Mouse (Mus musculus): ENCODE data around the gene Dock2. TPM values are rescaled to one million over a fixed set of nuclear protein-coding genes. Genes with fewer than 3 reads are reported as not detected.
"Not testable (repeated sequence)": the region's sequence is repeated elsewhere in the genome, so short reads cannot be mapped to it uniquely, and the experiment has no call there.

Dock2 gene
- polyA plus RNA-seq, 1 experiment: 2.1 TPM

DNA sequence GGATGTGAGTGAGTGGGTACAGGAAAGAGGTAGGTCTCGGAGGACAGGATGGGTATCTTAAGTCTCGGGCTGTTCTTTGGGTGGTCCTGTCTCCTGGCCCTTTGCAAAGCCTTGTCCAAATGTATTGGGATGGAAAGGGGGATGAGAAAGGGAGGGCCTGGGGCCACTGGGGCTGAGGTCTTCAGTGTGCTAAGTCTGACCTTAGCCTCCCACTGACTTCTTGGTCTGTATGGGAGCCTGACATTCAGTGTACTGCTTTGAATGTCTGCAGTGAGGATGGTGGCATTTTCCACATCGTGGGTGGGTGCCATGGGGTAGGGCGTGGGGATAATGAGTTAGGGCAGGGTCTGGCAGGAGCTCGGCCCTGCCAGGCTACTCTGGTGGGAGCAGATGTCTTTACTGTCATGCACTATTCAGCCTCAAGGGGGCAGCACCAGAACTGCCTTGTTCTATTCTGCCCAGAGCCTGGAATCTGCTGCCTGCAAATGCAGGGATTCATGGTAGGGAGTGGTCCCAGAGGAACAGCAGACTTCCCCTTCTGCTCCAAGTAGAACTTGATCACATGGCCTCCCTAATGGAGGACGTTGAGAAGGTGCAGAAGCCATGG lies 554.8 kb downstream of the Dock2 start:
- DNase-seq (ENCODE audit: extremely low spot score in 1 of 2, low spot score in 1 of 2): peak; percentile 44 to 87

DNA sequence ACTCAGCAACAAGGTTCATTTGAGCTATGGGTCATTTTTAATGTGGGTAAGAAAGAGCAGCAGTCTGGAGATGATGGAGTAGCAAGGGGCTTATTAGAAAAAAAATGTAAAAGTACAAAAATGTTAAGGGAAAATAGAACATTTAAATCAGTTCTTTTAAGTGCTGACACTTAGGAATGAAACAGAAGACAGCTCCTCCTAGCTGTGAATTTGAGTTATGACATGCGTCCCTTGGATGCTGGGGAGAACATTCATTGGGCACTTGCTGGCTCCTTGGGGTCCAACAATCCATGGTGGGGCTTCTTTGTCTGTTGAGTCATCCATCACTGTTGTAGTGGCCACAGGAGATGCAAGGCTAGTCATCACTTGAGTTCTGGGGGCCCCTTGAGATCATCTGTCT lies 556.5 kb downstream of the Dock2 start:
- DNase-seq (ENCODE audit: extremely low spot score in 1 of 2, low spot score in 1 of 2): peak in 1 of 2 experiments; percentile 27

DNA sequence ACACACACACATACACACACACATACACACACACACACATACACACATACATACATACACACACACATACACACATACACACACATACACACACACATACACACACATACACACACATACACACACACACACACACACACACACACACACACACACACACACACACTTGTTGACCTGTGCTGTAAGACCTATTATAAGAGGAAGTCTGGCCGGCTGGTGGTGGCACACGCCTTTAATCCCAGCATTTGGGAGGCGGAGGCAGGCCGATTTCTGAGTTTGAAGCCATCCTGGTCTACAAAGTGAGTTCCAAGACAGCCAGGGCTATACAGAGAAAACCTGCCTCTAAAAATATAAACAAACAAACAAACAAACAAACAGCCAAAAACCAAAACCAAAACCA lies 563.1 kb downstream of the Dock2 start:
- DNase-seq (ENCODE audit: extremely low spot score in 1 of 2, low spot score in 1 of 2): not testable (repeated sequence)

DNA sequence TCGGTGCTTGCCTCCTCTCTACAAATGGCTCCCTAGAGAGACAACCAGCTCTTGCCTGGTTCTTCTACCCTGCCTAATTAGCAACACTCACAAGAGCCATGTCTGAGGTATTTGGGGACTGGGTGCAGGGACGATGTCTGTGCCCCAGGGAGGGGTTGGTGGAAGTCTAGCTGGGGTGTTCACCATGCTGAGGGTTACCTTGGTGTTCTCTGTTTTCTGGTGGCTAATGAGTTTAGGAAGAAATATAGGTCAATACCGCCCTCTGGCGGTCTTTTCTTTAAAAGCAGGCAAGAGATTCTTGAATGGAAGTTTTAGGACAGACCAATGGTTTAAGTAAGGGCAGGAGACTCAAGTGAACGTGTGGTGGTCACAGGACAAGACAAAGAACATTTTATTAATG lies 570.8 kb downstream of the Dock2 start:
- DNase-seq (ENCODE audit: extremely low spot score in 1 of 2, low spot score in 1 of 2): peak; percentile 60 to 93

DNA sequence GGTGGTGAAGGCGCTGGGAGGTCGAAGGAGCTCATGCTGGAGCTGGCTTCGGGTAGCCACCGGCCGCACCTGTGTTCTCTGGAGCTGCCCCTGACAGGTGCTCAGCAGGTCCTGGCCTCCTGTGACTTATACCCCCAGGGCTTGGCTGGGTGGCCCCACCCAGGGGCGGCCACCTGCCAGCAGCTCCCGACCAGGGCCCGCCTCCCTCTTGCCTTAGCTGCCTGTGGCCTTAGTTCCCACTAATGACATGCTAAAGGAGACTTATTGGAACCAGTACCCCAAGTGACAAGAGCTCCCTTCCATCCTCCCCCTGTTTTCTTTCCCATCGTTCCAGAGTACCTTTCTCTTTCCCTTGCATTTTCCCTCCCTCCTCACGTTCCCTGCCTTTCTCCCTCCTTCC lies 575.7 kb downstream of the Dock2 start, which contains the start of gene Foxi1:
Foxi1 (minus strand) TSS at position 101 of the 400 bp plus-strand sequence.
- no peak for DNase-seq (ENCODE audit: extremely low spot score in 1 of 2, low spot score in 1 of 2)

DNA sequence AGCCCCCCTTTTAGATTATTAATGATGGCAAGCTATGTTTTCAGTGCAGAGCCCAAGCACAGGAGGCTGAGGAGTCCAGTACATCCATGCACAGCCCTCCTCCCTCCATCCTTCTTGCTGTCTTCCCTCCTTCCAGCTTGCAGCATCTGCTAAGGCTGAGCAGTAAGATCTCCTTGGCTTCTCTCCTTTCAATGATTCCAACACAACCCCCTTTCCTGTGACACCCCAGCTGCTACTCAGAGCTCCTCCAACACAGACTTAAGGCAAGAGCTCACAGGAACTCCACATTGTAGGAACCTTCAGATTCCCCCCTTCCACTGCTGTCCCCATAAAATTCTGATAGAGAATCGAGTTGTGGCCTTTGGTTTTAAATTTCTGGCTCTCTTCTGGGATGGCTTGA lies 580.9 kb downstream of the Dock2 start:
- peak in 1 of 2 experiments; percentile 28 for DNase-seq (ENCODE audit: extremely low spot score in 1 of 2, low spot score in 1 of 2)

DNA sequence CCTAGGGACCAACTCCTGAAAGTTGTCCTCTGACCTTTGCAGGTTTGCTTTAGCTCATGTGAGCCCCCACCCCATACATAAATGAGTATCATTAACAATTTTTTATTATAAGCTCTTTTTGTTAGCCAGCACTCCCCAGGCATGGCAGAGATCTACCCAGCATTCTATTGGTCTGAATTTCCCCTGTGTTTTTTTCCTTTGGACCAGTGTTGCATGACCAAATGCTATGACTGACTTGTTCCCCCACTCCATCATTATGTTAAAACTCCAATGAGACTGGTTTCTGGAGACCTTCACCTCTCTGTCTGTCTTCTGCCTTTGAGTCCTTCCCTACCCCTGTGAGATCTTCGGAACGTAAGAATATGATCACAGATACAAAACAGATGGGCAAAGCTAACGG lies 588.5 kb downstream of the Dock2 start:
- no peak for DNase-seq (ENCODE audit: extremely low spot score in 1 of 2, low spot score in 1 of 2)

DNA sequence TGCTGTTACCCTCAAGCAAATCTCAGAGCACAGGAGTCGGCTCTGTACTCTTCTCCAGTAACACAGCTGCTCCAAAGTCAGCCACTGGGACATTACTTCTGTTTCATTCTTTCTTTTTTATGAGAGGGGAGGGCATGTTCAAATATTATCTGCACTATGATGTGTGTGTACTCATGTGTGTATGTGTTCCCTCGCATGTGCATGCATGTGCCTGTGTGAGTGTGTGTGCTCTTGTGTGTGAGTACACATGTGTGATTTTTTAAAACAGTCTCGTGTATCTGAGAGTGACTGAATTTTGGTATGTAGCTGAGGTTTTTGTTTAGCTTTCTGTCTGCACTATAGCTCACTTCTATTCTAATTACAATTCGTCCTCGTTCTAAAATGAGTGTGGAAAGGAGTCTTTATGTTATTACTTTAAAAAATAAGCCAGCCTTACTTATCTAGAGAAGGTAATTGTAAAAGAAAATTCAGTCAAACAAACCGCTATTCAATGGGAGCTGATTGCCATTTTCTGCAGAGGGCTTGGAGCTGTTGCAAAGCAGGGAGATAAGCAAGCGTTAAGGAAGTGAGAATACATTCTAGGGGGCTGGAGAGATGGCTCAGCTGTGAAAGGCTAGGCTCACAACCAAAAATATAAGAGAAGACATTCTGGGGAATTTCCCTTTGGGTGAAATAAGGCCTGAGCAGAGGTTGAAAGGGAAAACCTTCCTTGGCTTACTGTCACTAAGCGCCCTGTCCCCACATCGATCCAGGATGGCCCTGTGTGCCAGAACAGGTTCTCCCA lies 589.3 kb downstream of the Dock2 start:
- no peak for DNase-seq (ENCODE audit: extremely low spot score in 1 of 2, low spot score in 1 of 2)

DNA sequence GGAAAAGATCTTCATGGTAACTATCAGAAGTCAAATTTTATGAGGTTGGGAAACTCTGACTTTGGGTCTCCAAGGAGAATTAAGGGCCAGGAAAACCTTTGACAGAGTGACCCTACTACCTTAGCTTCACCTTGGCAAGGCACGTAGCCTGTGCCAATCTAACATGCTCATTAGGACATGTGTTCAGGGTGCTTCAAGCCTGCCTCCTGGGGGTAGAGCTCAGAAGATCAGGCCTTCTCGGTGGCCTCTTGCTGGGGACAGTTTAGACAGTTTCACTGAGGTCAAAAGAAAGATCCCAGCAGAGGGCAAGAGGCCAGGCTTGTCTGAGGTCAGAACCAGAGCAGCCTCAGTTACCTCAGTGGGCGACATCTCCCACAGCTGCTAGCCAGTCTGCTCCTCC lies 590.0 kb downstream of the Dock2 start:
- DNase-seq (ENCODE audit: extremely low spot score in 1 of 2, low spot score in 1 of 2): no peak

DNA sequence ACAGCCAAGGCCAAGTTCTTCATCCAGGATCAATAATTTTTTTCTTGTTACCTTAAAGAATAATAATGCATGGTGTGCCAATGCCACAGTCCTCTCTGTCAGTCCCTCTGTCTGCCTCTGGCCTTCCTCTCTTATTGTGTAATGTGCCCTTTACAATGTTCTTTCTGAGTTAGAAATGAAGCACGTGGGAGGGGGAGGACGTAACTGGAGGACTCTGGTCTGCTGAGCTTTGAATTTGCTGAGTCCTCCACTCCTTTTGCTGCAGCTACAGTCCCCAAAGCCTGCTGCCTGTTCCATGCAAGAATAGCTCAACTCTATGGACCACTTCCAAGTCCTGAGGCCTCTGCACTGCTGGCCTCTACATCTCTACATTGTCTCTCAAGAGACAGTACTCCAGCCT lies 599.4 kb downstream of the Dock2 start:
- no peak for DNase-seq (ENCODE audit: extremely low spot score in 1 of 2, low spot score in 1 of 2)

DNA sequence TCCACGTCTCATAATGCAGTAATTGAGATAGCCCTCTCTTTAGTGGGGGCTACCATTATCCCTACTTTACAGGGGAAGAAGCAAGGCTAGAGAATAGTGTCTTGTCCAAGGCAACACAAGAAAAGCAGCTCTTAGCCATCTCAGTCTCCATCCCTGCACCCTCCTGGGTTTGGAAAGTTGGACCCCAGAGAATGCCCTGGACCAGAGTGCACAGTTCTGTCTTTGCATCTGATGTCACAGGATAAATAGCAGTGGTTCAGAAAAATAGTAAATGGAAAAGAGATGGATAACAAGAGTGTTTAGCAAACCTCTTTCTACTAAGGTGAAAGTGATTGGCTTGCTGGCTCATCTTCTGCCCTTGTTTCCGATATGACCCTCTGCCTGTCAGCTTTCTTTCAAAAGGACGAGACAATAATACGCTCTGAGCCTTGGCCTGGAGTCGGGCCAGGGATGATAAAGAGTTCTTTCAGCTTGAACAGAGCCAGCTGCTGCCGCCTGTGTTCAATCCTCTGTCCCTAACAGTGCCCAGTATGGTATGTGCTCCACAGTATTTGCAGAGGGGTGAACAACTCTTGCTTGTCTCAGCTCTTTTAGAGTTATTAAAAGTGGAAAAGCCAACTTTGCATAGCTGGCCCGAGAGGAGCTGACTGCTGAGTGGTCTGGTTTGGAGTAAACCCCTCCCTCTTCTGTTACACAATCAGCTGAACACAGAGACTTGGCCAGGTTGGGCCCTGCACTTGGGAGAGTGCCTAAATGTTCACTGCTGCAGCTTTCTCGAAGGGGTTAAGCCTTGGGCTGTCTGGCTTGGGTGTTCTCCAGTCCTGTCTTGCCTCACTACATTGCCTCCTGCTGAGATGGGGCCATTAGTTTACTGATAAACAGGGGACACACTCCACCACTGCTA lies 602.2 kb downstream of the Dock2 start:
- DNase-seq (ENCODE audit: extremely low spot score in 1 of 2, low spot score in 1 of 2): peak; percentile 9 to 46

DNA sequence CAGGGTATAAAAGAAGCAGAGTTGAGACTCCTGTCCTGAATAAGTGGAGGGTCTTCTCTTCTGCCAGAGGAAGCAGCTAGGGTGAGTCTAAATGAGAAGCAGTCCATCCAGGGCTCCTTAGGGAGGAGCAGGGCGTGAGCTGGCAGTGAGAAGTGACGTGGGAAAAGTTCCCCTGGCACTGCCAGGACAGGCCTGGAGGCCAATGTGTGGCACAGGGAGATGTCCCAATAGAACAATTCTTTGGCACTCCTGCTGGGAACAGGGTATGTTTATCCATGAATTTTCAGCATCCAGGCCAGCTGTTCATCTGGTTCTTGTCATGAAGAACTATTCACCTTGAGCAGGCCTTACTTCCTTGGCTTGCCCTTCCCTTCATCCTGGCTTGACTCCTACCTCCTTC lies 604.9 kb downstream of the Dock2 start:
- DNase-seq (ENCODE audit: extremely low spot score in 1 of 2, low spot score in 1 of 2): no peak

Other genes with a start within 250 kb of the Dock2 start
- 0.28 and 0.67 TPM in 2 replicates for gene Spdl1, start 49.7 kb upstream of the Dock2 start, polyA plus RNA-seq (2012; rRNA removed)

Measured in frontal cortex, adult 2 months (tissue).